Mouse (Mus musculus) thymus, adult 2 months (tissue): ENCODE data around the gene Mapkapk2.

ENCODE experiments used
- CTCF ChIP-seq: fragments of 200-500 bp; IDR thresholded peaks from 2 replicates; pipeline ENCODE4 v1.5.1; 2012; ENCODE audit warnings: mild to moderate bottlenecking, control low read depth, low read length, moderate library complexity, borderline replicate concordance; ENCODE audit not compliant: control insufficient read depth, poor library complexity, insufficient read depth; ENCODE audit errors: extremely low read depth
- POLR2A ChIP-seq: fragments of 200-500 bp; IDR thresholded peaks from 2 replicates; pipeline ENCODE4 v1.6.1; 2012; ENCODE audit warnings: mild to moderate bottlenecking, low read length, control low read depth, moderate library complexity; ENCODE audit not compliant: control insufficient read depth, poor library complexity, insufficient read depth; ENCODE audit errors: extremely low read depth

- TF ChIP-seq POLR2A = no peak
- TF ChIP-seq CTCF = no peak
These were observed 11.5 kb downstream of the Mapkapk2 start for GRCm38 (mm10) chr1:131085957-131086739.
